Mouse (Mus musculus) kidney, postnatal 14 days (tissue): ENCODE measurements around the gene Fga.

Source experiments
- DNase-seq: peaks from one replicate; pipeline ENCODE4 v3.0.0; 2022; ENCODE audit warnings: mixed read lengths

The Fga gene

DNA sequence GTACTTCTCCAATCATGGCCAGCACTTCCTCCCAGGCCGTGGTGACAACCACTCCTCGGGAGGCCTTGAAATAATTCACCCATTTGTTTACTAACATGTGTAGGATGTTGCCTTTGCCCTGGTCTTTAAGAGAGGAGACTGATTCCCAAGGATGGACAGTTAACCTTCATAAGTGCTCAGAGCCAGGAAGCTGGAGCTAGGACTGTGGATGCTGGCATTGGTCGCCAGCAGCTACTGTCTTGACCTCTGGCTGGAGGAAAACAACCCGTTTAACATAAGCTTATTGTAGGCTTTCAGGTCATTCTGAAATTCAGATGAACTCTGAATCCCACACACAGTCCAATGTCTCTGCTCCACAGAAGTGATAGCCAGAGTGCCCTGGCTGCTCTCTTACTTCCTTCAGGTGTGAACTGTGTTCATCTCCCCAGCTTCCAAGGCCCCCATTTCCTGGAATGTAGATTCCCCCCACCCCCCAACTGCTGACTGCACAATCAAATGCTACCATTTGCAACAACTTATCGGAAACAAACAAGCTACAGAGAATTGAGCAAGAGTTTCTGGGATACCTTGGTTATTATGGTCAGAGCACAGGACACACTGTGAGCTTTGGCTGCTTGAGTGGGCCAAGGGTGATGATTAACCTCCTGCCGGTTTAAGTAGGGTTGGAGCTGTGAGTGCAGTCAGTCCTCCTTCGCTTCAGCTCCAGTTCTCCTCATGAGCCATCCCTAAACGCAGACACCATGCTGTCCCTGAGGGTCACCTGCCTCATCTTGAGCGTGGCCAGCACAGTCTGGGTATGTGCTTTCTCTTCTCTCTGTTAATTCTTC lies at the start of gene Fga:
Fga (plus strand) TSS at position 602 of the 827 bp plus-strand sequence.
- DNase-seq = peak; percentile 64

DNA sequence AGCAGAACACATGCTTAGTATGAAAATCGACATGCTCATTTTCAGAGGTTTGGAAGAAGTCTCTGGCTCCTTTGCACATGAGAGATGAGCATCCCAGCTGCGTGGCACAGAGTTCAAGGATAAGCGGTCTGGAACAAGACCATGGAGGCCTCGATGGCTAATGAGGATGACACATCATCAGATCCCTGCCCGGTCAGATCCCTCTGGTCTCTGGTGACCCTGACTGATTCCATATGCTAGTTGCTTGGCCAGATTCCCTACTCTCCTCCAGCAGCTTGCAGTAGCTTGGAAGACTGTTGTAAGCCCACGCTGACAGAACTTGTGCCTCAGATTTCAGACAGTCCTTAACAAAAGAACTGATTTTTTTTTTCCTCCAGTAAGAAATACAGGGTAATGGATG lies 45.1 kb upstream of the Fga start:
- peak; percentile 25 for DNase-seq

DNA sequence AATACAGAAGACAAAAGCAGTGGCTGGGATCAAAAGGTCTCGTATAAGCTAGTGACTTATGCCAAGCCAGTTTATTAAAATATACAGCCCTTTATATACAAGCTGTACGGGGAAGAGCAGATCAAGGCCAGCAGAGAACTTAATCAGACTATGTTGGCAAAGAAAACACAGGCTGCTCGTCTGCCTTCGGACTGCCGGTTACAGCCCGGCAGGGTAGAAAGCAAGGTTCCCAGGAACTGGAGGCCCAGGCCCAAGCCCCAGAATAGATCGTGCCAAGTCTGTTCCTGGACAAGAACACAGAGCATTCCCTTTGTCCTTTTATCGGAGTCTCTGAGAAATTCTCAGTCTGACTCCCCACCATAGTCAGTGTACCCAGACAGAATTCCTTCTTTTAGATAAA lies 44.0 kb upstream of the Fga start:
- DNase-seq = no peak

GRCm38 (mm10) chr3:82984840-82985239 lies 41.0 kb upstream of the Fga start:
- no peak for DNase-seq

GRCm38 (mm10) chr3:82991963-82992362 lies 33.9 kb upstream of the Fga start:
- no peak for DNase-seq

- DNase-seq = no peak
Measured at GRCm38 (mm10) chr3:82992956-82993355, 32.9 kb upstream of the Fga start.

- DNase-seq = peak; percentile 71
Measured at GRCm38 (mm10) chr3:82995368-82995767, 30.5 kb upstream of the Fga start.

- DNase-seq = no peak
Measured at GRCm38 (mm10) chr3:82996656-82997055, 29.2 kb upstream of the Fga start.

DNA sequence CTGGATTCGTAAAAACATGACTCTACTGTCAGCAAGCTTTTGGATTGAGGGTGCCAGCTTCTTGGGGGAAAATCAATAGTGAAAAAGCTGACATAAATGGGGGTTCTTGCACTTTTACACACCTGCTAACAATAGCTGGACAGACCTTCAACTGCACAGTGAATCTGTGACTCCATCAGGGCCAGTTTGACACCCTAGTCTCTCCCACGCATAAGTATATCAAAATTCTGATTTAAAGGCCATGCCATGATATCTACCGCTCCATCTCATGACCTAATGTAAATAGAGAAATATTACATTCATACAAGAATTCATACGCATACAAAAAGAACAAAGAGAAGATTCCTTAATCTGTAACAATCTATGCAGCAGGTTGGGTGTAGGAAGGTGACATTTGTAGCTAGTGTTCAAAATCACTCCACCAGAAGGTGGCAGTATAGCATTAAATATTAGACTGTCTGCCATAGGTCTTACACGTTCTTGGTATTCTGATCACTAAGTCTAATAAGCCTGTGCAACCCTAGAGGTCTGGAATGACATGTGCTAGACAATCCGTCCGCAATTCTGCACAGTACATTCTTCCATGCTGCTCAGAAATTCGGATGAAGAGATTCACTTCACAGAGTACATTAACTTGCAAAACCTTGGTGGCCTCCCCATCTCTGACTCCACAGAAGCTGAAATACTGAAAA lies 27.0 kb upstream of the Fga start:
- DNase-seq = peak; percentile 72

DNA sequence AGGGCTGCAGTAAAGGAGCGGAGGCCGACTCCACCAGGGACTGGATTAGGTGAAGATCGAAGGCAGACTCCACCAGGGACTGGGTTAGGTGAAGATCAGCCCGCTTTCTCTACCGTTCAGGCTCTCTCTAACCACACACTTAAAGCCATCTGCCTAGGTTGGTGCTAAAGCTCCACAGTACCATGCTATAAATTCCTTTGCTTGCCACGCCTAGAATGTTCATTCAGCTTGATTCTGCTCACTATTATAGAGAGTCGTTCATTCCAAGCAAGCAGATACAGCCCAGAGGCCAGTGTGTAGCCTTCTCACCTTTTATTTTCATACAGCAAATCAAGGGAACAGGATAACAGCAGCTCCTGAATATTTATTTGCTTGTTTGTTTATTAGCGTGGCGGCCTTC lies 25.9 kb upstream of the Fga start:
- no peak for DNase-seq

DNA sequence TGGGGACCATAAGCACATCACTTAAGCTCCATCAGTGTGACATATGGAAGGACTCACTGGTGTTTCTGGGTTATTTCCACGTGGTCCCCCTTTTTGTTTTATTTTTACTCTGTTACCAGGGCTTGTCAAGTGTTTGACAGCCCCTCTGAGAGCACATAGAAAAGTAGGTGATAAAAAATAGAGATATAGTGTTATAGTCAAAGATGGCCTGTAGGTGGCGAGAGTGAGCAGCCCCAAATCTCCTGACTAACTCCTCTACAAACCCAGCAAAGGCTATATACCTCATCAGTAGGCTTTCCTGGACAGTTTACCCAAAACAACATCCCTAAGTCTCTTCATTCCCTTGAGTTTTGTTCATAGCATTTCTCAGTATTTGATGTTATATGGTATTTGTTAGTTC lies 23.7 kb upstream of the Fga start:
- DNase-seq = peak; percentile 40

DNA sequence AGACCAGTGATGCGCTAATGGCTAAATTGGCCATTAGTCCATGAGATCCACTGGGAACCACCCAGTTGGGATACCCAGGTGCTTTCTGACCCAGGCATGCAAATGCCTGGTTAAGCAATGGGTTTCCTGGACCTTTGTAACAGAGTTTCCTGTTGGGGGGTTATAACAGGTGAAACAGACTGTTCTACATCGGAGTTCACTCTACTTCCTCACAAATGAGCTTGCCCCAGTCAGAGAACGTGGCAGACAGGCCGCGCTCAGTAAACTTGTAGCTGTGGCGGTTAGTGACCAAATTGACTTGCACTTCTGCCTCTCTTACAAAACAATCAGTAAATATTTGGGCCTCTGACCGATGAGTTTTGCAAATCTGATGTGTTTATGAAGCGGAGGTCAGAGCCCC lies 22.8 kb upstream of the Fga start:
- no peak for DNase-seq

- no peak for DNase-seq
Measured at GRCm38 (mm10) chr3:83004801-83005200, 21.1 kb upstream of the Fga start.

DNA sequence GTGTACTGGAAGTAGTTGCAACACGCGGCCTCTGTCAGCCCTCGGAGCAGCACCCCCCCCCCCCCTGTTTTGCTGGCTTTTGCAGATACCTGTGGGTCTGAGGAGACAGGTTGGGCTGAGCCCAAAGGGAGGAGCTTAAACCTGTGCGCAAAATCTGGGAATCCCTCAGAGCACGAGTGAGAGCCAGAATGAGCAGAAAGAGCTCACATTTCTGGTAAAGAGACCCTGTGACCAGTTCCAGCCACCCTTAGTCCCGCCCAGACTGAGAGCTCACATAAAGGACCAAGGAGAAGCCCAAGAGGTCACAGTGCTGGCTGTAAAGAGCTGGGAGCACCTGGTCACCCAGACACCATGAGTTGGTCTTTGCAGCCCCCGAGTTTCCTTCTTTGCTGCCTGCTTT lies 18.3 kb upstream of the Fga start, which contains the start of gene Fgg:
Fgg (plus strand) TSS at position 168 of the 400 bp plus-strand sequence.
- DNase-seq = no peak

- DNase-seq = peak; percentile 21
Measured at GRCm38 (mm10) chr3:83010291-83010690, 15.6 kb upstream of the Fga start.

DNA sequence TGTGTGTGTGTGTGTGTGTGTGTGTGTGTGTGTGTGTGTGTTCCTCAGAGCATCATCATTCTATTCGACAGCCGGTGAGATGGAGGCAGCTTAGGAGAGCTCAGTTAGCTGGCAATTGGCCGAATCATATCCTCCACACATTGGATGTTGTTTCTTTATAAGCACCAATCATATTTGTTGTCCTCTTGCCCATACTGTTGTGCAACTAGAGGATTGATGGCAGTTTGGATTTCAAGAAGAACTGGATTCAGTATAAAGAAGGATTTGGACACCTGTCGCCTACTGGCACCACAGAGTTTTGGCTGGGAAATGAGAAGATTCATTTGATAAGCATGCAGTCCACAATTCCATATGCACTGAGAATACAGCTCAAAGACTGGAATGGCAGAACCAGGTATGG lies 14.7 kb upstream of the Fga start:
- DNase-seq = no peak

DNA sequence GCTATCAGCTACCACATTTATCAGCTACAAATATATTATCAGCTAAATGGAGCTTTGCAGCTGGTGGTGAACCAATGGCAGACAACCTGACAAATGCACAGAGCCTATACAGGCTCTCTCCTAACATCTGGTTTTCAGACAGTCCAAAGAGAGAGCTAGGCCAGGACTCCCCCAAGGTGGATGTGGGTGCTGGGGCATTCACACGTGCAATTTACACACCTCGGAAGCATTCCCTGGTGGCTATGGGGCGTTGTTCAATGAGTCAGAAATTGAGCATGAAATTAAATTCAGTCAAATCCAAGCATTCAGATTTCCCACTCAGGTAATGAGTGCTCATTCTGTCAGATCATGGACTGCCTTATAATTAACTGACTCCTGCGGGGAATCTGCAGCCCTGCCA lies 14.3 kb upstream of the Fga start:
- DNase-seq = no peak

DNA sequence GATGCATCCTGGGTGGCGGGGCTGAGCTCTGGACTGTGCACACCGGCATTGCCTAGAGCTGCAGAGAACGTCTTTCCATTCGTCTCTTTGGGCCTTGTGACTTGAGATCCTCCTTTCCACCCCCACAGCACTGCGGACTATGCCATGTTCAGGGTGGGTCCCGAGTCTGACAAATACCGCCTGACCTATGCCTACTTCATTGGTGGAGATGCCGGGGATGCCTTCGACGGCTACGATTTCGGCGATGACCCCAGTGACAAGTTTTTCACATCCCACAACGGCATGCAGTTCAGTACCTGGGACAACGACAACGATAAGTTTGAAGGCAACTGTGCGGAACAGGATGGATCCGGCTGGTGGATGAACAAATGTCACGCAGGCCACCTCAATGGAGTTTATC lies 13.2 kb upstream of the Fga start:
- no peak for DNase-seq

DNA sequence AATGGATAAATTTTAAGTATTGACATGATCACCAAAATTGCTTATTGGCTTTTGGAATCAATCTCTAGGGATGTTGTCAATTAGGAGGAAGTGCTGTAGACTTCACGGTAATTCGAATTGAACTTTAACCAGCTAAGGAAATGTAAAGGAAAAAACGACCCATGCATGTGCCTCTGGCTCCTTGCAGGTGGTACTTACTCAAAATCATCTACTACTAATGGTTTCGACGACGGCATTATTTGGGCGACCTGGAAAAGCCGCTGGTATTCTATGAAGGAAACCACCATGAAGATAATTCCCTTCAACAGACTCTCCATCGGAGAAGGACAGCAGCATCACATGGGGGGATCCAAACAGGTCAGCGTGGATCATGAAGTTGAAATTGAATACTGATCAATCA lies 11.9 kb upstream of the Fga start:
- DNase-seq = no peak

DNA sequence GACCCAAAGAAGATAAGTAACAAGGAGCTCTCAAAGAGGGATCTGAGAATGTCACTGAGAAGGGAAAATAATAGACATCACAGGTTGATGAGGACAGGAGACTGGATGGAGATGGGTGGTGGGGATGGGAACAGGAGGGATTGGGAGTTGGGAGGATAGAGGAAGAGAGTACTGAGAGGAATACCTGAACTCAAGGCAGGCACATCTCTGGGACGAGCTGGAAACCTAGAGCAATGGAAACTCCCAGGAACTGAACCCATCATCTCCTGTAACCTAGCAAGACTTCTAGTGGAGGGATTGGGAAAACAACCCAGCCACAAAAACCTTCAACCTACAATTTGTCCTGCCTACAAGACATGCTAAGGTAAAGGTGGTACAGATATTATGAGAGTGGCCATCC lies 9.6 kb upstream of the Fga start:
- DNase-seq = no peak

DNA sequence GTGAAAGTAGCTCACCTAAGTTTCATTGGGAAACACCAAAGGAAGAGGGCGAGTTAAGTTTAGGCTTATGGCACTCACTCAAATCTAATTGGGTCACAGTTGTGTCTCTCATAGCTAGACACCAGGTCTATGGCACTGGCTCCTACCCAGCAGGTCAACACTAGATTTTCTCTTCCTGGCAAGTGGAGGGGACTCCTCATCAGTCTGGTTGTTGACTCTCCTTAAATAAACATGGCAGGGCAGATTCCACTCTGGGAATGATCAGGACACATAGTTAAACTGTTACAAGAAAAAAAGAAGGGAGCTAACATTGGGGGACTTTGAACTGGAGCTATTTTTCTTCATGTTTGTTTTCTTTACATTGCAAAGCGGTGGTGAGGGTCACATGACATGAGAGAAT lies 5.5 kb upstream of the Fga start:
- peak; percentile 14 for DNase-seq

DNA sequence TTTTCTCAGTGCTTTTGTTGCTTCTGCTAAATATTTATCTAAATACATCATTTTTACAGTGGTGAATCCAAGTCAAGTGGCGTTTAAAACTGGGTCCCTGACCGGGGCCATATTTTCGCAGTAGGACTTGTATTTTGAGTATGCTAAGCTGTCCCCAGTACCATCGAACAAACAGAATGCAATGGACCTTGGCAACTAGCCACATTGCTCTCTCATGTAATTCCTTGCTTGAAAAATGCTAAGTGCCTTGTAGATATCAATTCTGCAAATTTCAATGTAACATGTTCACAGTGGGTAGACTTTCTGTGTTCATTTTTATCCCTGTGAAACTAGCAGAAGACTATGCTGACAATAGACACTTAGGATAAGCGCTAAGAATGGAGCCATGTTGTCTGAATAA lies 4.7 kb upstream of the Fga start:
- peak; percentile 17 for DNase-seq

DNA sequence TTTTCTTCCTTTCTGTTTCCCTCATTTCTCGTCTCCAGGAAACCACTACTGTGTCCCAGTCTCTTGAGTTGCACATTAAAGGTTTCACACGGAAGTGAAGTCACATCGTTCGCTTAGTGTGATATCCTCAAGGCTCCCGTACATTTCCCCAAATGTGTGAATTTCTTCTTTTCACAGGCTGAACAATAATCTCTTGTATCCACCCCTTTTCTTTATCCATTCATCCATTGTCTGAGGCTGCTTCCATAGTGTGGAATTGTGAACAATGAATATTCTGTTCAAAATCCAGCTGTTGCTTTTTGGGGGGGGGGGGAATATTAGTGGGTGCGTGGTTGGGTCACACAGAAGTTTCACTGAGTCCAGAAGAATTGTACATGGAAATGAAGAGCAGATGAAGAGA lies 840 bp upstream of the Fga start:
- DNase-seq = no peak

DNA sequence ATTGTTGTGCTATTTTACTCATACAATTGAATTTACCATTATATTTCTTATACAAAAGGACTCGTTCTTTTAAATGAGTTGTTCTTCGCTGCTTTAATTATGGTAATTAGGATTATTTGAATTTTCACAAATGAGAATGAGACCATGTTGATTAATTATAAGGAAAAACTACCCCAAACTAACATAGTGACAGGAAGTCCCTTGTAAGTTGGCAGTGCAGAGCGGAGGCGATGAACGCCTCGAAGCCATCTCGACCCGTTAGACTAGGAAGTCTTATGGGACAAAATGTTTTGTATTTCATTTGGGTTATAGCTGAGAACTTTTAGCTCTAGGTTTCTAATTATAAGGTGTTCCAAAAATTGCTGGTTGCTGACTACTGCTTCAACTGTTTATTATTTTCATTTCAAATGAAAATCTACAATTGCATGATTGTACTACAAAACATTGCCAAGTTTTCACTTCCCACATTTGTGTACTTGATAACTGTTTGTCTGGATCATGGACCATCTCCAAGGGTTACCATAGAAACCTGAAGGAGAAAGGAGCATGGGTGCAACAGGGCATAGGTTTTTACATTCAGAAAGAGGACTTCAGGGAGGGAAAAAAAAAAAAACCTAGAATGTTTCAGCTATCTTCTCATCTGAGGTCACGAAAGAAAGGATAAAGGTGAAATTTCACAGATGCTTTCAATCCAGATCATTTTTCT lies 1.8 kb downstream of the Fga start:
- no peak for DNase-seq
